Mouse (Mus musculus): ENCODE measurements around the gene Ikbke.
A peak's percentile ranks its signal among the peaks of the same experiment; 100 is the strongest.
"Not testable (repeated sequence)": the region's sequence is repeated elsewhere in the genome, so short reads cannot be mapped to it uniquely, and the experiment has no call there.

The Ikbke gene

DNA sequence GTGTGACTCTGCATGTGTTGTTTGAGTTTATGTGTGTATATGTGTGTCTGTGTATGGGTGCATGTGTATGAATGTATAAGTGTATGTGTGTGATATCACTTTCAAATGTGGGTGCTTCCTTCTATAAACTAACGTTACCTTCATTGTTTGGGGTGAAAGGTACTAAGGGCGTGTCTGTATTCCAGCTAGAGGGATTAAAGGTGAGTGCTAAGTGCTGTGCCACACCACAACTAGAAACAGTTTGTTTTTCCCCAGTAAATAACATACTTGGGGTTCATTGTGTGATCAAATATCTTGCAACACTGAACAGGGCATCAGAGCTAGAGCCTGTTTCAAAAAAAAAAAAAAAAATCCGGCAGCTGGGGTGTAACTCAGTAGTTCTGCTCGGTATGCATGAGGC is 2.3 kb upstream of the Ikbke start:
- DNase-seq (ENCODE audit: low spot score), result no peak

DNA sequence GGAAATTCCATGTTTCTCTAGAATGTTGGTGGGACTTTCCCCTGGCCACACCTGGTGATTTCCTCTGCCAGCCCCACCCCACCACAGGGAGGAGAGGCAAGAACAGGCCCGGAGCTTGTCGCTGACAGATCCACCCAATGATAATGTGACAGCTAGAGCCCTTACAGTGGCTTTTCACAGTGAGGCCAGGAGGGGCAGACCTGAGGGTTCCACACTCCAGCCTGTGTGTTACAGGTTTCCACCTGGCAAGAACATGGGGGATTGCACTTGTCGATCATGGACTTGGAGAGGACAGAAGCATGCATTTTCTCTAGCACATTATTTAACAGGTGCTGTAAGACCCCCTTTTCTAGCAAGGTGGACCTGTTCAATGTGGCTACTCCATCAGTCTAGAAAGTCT is 874 bp upstream of the Ikbke start:
- no peak for DNase-seq (ENCODE audit: low spot score)

DNA sequence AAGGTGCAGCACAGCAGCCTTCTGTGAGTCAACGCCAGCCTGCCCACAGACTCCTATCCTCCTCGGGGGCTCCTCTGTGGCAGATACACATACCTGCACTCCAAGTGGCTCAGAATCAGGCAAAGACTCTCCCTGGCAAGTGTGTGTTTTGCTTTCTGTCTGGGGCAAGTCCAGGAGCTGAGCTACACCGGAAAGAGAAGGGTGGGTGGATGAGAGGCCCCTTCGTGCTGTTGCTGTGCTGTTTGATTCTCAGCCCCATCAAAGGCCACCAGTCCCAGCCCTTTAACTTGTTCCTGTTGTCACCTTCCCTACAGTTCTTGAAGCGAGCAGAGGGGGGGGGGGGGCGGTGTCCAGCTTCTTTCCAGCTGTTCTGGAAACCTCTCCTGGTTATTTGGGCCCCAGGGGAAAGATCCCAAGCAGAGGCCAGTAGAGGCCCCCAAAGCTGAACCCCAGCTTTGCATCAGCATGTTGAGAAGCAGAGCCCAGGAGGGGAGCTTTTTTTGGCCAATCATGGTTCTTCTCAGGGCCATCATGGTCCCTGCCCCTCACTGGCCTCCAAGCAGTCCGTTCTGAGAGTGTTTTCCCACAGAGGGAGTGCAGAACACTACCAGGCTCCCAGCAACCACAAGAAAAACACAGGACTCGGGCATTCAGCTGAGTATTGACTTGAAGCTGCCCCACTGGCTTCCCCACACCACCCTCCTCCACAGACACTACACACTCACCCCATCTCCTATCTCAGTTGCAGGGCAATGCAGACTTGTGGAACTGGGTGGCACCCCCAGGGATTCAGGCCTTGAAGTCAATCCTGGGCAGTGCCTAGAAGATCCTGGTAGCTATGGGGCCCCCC is 575 bp downstream of the Ikbke start:
- DNase-seq (ENCODE audit: low spot score), result no peak

DNA sequence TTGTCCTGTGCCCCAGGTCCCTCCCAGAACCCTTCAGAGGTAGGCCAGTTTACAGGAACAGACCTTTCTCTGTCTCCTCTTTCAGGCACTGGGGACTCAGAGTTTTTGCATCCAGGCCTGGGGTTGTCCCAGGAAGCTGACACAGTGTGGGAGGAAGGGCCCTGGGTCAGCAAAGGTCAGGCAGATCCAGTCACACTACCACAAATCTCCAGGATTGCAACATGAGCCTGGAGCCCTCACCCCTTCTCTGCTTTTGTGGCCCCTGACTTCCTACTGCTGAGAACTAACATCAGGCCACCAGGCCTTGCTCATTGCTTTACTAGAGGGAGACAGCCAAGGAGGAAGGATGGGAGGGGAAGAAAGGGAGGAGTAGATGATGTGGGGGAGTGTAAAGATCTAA is 2.6 kb downstream of the Ikbke start:
- DNase-seq (ENCODE audit: low spot score), result no peak

DNA sequence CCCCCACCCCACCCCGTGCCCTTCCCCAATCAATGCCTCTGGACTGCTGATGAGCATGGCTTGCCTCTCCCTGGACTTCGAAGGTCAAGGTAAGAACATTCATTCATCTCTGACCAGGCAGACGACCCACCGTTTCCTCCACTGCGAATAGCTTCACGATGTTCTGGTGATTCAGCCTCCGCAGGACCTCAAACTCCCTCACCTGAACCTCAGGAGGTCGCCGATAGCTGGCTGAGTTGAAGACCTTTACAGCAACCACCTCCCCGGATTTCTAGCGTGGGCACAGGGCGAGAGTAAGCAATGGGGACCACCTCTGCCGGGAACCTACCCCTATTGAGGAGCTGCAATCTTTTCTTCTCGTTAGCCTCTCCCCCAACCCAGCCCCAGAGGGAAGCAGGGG is 3.8 kb downstream of the Ikbke start:
- DNase-seq (ENCODE audit: low spot score), result no peak

DNA sequence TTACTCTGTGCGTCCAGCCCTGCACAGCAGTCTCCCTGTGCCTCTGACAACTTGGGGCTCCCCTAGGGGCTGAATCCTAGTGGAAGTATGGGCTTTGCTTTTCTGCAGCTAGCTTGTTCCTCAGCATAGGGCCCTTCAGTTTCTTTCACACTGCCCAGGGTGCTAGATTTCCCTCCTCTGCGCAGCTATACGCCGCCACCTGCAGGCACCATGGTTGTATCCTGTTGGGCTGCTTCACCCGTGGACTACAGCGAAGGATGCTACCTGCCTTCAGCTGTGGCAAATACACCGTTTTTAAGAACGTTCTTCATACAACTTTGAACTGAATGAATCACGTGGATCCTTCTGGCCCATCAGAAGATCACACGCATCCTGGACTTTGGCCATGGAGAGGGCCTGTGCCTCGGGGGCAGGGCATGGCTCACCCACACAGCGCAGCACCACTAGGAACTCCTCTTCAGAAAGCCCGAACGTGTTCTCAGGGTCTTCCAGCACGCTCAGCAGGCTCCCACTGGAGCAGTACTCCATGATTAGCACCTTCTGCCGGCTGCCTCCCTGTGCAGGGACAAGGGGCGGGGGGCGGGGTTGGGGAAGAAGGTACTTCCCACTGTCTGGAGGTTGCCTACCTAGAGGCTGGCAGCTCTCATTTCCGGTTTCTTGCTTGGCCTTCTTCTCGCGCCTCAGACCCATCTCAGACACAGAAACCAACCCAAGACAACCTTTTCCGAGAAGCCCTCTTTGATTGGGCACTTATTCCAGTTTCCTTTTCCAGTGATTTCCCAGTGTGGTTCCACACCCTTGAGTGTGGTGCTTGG is 4.5 kb downstream of the Ikbke start:
- DNase-seq (ENCODE audit: low spot score), result peak; percentile 39

DNA sequence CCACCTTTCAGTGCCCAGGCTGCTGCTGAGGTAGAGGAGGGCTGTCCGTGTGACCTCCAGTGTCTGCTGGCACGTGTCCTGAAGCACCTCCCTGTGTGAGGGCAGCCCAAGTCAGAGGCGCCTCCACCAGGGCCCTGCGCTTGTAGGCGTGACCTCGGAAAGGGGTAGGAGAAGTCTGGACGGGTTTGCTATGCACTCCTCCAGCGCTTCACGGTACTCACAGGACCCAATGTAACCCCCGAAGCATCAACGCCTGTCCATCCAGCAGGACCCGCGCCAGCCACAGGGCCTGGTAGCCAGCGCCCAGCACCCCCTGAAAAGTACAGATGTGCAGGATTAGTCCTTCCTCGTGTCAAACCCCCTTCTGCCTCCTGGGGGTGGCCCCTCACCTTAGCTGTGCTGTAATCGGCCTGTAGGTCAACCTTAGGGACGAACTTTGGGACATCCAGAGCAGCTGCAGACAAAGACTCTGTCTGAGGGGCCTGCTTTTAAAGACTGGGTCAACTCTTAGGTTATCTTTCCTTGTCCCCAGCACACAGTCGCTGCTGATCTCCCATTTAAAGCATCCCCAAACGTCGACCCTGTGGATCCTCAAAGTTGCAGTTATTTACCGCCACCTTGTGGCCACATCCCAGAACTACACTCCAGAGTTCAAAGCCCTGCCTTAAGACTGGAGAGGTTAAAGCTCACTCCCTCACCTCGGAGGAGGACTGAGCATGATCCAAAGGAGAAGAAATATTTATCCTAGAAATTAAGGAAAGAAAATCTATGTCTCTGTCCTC is 9.4 kb downstream of the Ikbke start:
- peak; percentile 42 for DNase-seq (ENCODE audit: low spot score)

DNA sequence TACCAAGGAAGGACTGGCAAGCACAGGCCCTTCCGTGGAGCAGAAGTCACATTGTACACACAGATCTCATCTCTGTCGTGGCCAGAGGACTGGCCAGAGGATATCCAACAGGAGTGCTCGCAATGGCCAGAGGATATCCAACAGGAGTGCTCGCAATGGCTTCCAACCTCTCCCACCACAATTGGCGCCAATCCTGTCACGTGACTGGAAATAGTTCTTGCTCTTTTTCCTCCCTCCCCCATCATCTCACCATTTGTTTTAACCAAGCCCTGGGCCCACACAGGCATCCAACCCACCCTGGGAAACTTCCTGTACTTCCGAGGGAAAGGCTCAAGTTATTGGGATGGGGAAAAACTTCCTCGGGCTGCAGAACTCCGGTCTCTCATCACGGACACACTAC is 10.6 kb downstream of the Ikbke start:
- DNase-seq (ENCODE audit: low spot score), result no peak

DNA sequence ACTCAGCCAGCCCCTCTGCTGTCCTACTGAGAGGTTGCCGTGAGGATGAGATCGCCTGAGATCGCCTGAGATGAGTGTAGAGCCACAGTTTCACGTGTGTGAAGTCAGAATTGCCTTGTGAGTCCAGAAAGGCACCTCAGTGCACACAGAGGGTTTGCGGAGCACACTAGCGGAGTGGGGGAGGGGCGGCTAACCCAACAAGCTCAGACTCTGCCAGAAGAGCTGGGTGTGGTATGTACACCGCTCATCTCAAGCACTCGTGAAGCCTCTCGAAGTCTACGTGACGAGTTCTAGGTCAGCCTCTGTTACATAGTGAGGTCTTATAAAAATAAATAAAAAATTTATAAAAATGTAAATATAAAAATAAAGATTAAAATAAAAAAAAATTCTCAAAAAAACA is 15.5 kb downstream of the Ikbke start:
- DNase-seq (ENCODE audit: low spot score), result no peak

DNA sequence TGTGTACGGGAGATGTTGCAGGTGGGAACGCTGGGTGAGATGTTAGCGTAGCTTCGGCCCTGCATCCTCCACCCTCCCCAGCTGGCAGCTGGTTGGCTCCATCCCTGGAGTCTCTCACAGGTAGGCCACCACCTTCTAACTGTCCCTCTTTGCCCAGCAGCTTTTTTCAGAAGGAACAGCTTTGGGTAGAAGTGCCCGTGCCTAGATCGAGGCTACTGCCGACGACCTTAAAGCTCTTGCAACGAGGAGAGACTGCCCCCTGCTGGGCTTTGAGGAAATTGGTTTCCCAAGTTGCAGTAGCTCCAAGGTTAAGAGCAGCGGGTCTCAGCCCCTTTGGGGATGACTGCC is 19.1 kb downstream of the Ikbke start:
- peak; percentile 41 for DNase-seq (ENCODE audit: low spot score)

DNA sequence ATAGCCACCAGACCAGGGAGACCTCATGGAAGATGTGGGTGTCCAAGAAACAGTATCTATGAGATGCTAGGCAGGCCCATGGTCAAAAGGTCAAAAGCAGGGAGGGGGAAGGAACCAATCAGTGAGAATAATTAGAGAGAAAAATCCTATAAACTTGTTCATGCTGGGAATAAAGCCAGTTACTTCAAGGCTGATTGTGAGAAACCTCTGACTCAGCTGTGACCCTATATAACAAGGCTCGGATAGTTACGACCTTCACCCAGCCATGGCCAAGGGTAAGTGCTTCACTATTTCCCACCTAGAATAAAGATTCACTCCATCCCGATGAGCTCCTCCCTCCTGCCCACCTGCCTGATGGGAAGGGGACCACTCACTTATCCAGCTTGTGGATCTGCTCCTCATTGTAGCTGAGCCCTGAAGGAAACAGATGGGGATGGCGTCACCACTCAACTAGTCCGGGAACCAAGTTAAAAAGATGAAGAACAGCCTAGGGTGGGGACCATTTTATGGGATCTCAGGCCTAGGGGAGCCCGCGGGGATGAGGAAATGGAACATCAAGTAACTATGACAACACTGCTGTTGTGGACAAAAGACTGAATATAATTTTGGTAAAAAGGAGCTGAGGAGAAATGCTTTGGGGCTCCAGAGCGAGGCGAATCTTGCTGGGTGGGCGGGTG is 19.6 kb downstream of the Ikbke start:
- DNase-seq (ENCODE audit: low spot score), result no peak

DNA sequence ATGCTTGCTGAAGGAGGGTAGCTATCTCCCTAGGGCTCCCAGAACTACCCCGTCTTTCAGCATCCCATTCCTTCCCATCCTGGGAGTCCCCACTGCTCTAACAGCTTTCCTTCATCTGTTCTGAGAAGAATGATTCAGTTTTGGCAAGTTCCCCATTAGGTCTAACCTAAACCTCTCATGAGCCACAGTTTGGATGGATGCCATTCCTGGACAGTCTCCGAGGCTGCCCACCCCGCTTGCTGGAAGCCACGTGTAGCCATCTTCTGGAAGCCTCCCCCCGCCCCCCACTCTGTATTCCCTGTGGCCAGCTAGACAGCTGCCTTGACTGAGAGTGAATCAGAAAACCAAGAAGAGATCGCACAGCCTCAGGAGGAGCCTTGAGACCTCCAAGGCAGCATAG is 22.1 kb downstream of the Ikbke start:
- no peak for DNase-seq (ENCODE audit: low spot score)

DNA sequence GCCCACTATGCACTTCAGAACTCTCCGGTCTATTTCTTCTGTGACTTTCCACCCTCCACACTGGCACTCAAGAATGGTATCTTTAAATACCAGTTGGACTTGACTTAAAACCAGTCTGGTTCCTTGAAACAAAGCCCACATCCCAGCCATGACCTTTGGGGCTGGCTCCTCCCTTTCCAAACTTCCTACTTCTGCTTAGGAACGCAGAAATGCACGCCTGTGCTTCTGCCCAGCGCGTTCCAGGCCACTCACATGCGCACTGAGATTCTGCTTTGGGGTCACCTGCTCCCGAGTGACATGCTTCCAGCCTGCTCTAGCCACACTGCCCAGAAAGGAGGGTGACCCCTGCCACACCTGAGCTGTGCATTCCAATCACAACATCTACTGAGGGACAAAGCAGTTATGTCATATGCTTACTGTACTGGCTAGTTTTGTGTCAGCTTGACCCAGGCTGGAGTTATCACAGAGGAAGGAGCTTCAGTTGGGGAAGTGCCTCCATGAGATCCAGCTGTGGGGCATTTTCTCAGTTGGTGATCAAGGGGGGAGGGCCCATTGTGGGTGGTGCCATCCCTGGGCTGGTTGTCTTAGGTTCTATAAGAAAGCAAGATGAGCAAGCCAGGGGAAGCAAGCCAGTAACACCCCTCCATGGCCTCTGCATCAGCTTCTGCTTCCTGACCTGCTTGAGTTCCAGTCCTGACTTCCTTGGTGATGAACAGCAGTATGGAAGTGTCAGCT is 26.7 kb downstream of the Ikbke start:
- DNase-seq (ENCODE audit: low spot score), result not testable (repeated sequence)

DNA sequence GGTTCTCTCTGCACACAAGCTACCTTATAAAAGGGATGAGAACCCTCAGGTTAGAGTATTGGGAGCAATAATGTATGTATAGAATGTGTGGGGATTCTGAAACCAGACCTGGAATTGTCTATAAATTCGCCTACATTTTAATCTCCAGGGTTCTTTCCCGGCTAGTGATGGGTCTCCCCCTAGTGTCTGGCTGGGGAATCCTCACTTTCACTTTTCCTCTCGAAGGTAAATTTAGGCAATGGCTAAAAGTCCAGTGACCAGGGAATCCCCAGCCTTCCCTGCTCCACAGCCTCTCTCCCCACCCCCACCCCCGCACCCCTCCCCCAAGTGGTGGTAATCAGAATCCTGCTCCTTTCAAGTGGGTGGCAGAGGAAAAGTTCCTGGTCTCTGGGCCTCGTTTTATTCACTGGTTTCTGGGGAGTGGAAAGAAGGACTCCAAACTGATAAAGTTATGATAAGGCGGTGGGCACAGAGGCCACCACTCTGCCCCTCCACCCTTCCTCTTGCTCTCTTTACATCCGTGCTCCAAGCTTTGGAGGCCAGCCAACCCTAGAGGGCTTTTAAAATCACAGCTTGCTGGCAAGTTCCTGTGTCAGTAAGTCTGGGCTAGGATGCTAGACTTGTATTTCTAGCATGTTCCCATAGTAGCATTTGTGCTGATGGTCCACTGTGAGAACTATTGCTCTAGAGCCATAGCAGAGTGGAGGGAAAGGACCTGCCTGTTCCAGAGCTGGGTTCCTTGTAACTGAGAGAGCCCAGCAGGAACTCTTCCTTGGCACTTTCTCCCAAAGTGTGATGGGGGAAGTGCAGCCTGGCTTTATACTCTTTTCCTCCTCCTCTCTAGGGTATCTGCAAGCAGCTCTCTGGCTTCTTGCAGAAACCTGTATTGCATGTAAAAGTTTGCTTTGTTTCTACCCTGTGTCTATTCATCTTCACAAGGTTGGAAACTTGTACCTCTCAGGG is 32.7 kb downstream of the Ikbke start:
- peak; percentile 25 for DNase-seq (ENCODE audit: low spot score)

DNA sequence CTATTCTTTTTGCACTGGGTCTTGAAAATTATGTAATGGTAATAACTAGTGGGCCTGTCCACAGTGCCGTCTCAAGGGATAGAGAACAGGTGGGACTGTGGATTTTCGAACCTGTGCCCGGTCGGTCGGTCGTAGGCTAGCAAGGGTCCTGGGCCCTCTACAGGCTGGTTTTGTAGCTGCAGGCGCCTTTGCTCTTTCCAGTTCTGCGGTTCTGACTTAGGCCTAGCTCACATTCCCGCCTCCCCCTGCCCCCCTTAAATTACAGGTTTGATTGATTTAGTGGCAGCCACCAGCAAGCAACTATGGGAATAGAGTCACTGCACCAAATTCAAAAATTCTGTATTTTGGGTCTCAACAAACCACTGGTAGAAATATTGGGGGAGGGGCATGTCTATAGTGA is 33.5 kb downstream of the Ikbke start:
- peak; percentile 25 for DNase-seq (ENCODE audit: low spot score)

DNA sequence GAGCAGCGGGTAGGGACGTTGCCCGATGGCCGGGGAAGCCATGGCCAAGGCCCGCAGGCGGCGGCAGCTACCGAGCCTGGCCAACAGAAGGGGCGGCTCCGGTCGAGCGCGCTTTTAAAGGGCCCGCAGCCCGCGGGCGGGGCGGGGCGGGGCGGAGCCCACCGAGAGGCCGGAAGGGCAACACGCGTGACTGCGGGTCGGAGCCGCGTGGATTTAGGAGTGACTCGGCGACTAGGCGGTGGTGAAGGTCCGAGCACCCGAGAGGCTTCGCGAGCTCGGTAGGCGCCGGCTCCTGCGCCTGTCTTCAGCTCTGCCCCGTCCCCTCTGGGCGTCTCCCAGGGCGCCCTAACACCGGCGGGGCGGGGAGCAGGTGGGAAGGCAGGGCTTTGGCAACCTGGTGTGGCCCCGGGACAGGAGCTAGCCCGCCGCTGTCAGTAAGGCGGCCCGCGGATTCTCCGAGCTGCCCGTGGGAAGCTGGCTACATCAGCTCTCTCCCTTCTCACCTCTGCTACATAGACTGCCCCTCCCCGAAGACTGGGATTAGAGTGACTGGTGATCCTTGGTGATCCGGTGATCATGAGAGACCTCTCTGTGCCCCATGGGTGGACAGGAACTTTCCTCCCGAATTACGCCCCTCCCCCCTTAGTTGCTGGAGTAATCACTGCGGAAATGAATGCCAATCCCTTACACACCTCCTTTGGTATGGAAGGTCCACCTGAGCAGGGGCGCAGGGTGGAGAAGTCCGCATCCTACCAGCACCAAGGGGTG is 34.1 kb downstream of the Ikbke start, which contains the start of gene Rassf5:
Gene Rassf5, minus strand, starts transcription at position 170 of the 768 bp plus-strand sequence.
- DNase-seq (ENCODE audit: low spot score), result peak; percentile 64

DNA sequence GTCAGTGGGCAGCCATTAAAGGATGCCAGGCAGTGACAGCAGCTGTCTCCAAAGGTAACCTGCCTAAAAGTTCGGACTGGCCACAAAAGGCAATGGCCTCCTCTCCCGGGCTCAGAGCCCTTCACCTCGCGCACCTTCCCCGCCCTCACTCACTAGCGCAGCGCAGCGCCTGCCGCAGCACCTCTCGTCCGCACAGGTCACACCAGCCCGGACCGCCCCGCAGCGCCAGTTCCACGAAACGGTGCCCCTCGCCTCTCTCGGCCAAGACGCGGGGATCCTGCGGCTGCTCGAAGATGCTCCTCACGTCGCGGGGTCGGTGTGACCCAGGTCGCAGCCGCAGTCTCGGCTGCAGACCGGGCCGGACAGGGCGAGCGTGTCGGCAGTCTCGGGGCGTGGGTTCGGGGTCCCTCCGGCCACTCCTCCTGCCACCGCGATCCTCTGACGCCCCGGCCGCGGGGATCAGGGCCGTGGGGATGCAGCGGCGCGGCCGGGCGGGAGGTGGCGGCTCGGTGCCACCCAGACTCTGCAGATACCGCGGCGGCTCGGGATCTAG is 34.8 kb downstream of the Ikbke start:
- peak; percentile 13 for DNase-seq (ENCODE audit: low spot score)

DNA sequence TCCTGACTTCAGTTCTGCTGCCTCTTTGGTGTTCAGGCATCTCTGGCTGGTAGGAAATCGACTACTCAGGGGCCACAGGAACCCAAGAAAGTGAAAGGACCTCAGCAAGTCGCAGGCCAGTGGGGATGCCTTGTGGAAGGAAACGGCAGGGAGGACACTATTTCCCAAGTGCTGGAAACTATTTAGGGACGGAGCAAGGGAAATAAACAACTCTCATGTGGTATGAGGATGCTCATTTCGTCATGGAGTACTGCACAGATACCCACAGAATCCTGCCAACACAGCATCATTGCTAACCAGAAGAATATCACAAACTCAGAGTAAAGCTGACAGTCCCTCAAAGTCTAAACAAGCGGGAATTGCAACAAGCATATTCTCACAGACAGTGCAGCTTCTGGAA is 36.5 kb downstream of the Ikbke start:
- DNase-seq (ENCODE audit: low spot score), result no peak

DNA sequence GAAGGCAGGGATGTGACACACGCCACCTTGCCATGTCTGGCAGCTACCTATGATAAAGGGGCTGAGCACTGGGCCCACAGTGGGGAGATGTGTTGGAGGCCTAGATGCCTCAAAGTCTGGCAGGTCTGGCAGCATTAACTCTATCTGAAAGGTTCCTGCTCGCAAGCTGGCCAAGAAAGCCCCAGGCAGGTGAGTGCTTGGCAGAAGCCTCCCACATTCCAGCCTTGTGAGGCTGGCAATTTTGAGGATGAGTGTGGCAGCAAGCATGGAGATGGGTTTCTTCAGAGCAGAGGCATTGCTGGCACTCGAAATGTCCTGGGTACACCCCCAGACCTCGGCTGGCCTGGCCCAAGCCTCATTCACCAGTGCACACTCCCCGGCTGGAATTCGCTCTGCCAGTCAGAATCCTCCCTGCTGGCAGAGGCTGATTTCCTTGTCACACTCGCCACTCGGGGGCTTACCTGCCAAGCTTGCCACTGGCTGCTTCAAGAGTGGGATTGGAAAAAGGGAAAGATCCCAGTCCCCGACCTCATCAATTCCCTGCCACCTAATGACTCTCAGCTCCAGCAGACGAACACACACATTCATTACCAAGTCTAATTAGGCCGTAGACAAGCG is 39.7 kb downstream of the Ikbke start:
- DNase-seq (ENCODE audit: low spot score), result no peak

Data from yolk sac, embryonic 10.5 days (tissue).